Mouse (Mus musculus) CH12.LX (cell line): ENCODE results near the gene Cntrob. TPM values are rescaled to one million over a fixed set of nuclear protein-coding genes. Genes with fewer than 3 reads are reported as not detected.

Experiments used
- DNase-seq: peaks from one replicate; pipeline ENCODE4 v3.0.0-alpha.2; 2013; ENCODE audit errors: extremely low read depth
- H3K27ac ChIP-seq: 2 replicates; pipeline ENCODE4 v1.5.1; 2012; ENCODE audit warnings: low read depth, mild to moderate bottlenecking, control low read depth, moderate library complexity; ENCODE audit not compliant: insufficient read depth
- H3K27me3 ChIP-seq: replicated peaks from 2 replicates; pipeline ENCODE3; 2012; ENCODE audit warnings: inconsistent platforms
- H3K36me3 ChIP-seq, 2 experiments: replicated peaks in 1 of 2; 2 replicates each; pipeline versions ENCODE3 to v1.6.1; 2012; ENCODE audit warnings: inconsistent platforms in 1 of 2, low read length in 1 of 2, mild to moderate bottlenecking in 1 of 2, mixed read lengths in 1 of 2, moderate library complexity in 1 of 2; ENCODE audit not compliant: control insufficient read depth in 1 of 2, insufficient read depth in 1 of 2
- H3K4me1 ChIP-seq, 2 experiments: 2 replicates each; pipeline ENCODE4 v1.6.1; 2012; ENCODE audit warnings: inconsistent platforms in 1 of 2, moderate library complexity in 1 of 2; ENCODE audit not compliant: insufficient read depth in 2 of 2, control insufficient read depth in 1 of 2
- H3K4me2 ChIP-seq: 2 replicates; pipeline ENCODE4 v1.6.1; 2012; ENCODE audit warnings: low read depth, mild to moderate bottlenecking, control low read depth; ENCODE audit not compliant: poor library complexity, insufficient read depth, severe bottlenecking
- H3K4me3 ChIP-seq, 3 experiments: fragments of 150-350 bp in 1 of 3; sonication (generic) in 1 of 3; replicated peaks in 1 of 3; 2 replicates each; pipeline versions ENCODE3 to v1.5.1; 2011 to 2012; ENCODE audit warnings: low read depth in 2 of 3, low read length in 2 of 3, mild to moderate bottlenecking in 2 of 3, moderate library complexity in 2 of 3, control low read depth in 1 of 3, improper control_type of control experiment in 1 of 3, inconsistent platforms in 1 of 3, mixed read lengths in 1 of 3; ENCODE audit not compliant: poor library complexity in 1 of 3
- H3K79me2 ChIP-seq: replicated peaks from 2 replicates; pipeline ENCODE4 v1.6.1; 2012; ENCODE audit warnings: mild to moderate bottlenecking, moderate library complexity; ENCODE audit not compliant: control insufficient read depth, poor library complexity, insufficient read depth, severe bottlenecking; ENCODE audit errors: extremely low read depth
- H3K9ac ChIP-seq: 2 replicates; pipeline ENCODE4 v1.6.1; 2012; ENCODE audit warnings: low read depth, mild to moderate bottlenecking, control low read depth, moderate library complexity; ENCODE audit not compliant: insufficient read depth
- H3K9me3 ChIP-seq: replicated peaks from 2 replicates; pipeline ENCODE3; 2012; ENCODE audit warnings: low read length, inconsistent platforms, mixed read lengths
- BHLHE40 ChIP-seq: IDR thresholded peaks from 2 replicates; pipeline ENCODE4 v1.6.1; 2011; ENCODE audit warnings: mild to moderate bottlenecking, low read depth, low read length, improper control_type of control experiment
- CTCF ChIP-seq, 2 experiments: IDR thresholded peaks in 1 of 2; conservative IDR thresholded peaks in 1 of 2; 2 replicates each; pipeline ENCODE4 v1.5.1; 2011 to 2012; ENCODE audit warnings: low read depth in 2 of 2, low read length in 2 of 2, improper control_type of control experiment in 1 of 2, inconsistent platforms in 1 of 2, mild to moderate bottlenecking in 1 of 2, moderate library complexity in 1 of 2
- E2F4 ChIP-seq: IDR thresholded peaks from 2 replicates; pipeline ENCODE4 v1.6.1; 2011; ENCODE audit warnings: low read depth, low read length, improper control_type of control experiment; ENCODE audit not compliant: insufficient replicate concordance
- ELF1 ChIP-seq: IDR thresholded peaks from 2 replicates; pipeline ENCODE4 v1.6.1; 2014; ENCODE audit warnings: low read depth, mild to moderate bottlenecking, inconsistent platforms, low read length, improper control_type of control experiment
- EP300 ChIP-seq: IDR thresholded peaks from 2 replicates; pipeline ENCODE4 v1.6.1; 2011; ENCODE audit warnings: low read length, improper control_type of control experiment
- ETS1 ChIP-seq: conservative IDR thresholded peaks from 2 replicates; pipeline ENCODE4 v1.6.1; 2012; ENCODE audit warnings: low read depth, mild to moderate bottlenecking, inconsistent platforms, low read length, improper control_type of control experiment, moderate library complexity
- GABPA ChIP-seq: IDR thresholded peaks from 2 replicates; pipeline ENCODE4 v1.6.1; 2012; ENCODE audit warnings: low read depth, low read length, improper control_type of control experiment, inconsistent platforms; ENCODE audit not compliant: insufficient replicate concordance
- HCFC1 ChIP-seq: IDR thresholded peaks from 2 replicates; pipeline ENCODE4 v1.6.1; 2012; ENCODE audit warnings: low read depth, mild to moderate bottlenecking, inconsistent platforms, low read length, improper control_type of control experiment
- JUN ChIP-seq: IDR thresholded peaks from 2 replicates; pipeline ENCODE4 v1.6.1; 2011; ENCODE audit warnings: low read depth, mild to moderate bottlenecking, low read length, improper control_type of control experiment, moderate library complexity; ENCODE audit not compliant: insufficient read depth
- KAT2A ChIP-seq: IDR thresholded peaks from 2 replicates; pipeline ENCODE4 v1.6.1; 2012; ENCODE audit warnings: low read length, improper control_type of control experiment, inconsistent platforms; ENCODE audit not compliant: insufficient replicate concordance
- MAX ChIP-seq: IDR thresholded peaks from 2 replicates; pipeline ENCODE4 v1.6.1; 2011; ENCODE audit warnings: low read length, improper control_type of control experiment
- MEF2A ChIP-seq: IDR thresholded peaks from 2 replicates; pipeline ENCODE4 v1.6.1; 2014; ENCODE audit warnings: low read depth, mild to moderate bottlenecking, inconsistent platforms, low read length, improper control_type of control experiment, borderline replicate concordance
- MYC ChIP-seq: IDR thresholded peaks from 2 replicates; pipeline ENCODE4 v1.6.1; 2011; ENCODE audit warnings: low read depth, mild to moderate bottlenecking, improper control_type of control experiment, low read length
- NELFE ChIP-seq: IDR thresholded peaks from 2 replicates; pipeline ENCODE4 v1.6.1; 2011; ENCODE audit warnings: low read depth, low read length, improper control_type of control experiment
- NRF1 ChIP-seq: IDR thresholded peaks from 2 replicates; pipeline ENCODE4 v1.6.1; 2014; ENCODE audit warnings: low read depth, mild to moderate bottlenecking, inconsistent platforms, low read length, improper control_type of control experiment, moderate library complexity
- POLR2AphosphoS2 ChIP-seq: IDR thresholded peaks from 2 replicates; pipeline ENCODE4 v1.6.1; 2011; ENCODE audit warnings: low read depth, low read length, improper control_type of control experiment
- RAD21 ChIP-seq: IDR thresholded peaks from 2 replicates; pipeline ENCODE4 v1.6.1; 2011; ENCODE audit warnings: low read depth, mild to moderate bottlenecking, low read length, improper control_type of control experiment, moderate library complexity
- SIN3A ChIP-seq: IDR thresholded peaks from 2 replicates; pipeline ENCODE4 v1.6.1; 2012; ENCODE audit warnings: low read length, improper control_type of control experiment, inconsistent platforms
- SMC3 ChIP-seq: IDR thresholded peaks from 2 replicates; pipeline ENCODE4 v1.6.1; 2011; ENCODE audit warnings: low read depth, low read length, improper control_type of control experiment
- TCF12 ChIP-seq: IDR thresholded peaks from 2 replicates; pipeline ENCODE4 v1.6.1; 2014; ENCODE audit warnings: low read depth, mild to moderate bottlenecking, inconsistent platforms, low read length, improper control_type of control experiment
- UBTF ChIP-seq: IDR thresholded peaks from 2 replicates; pipeline ENCODE4 v1.6.1; 2012; ENCODE audit warnings: low read depth, mild to moderate bottlenecking, inconsistent platforms, low read length, improper control_type of control experiment, moderate library complexity
- USF2 ChIP-seq: conservative IDR thresholded peaks from 2 replicates; pipeline ENCODE4 v1.6.1; 2011; ENCODE audit warnings: low read depth, low read length, improper control_type of control experiment
- ZNF384 ChIP-seq: IDR thresholded peaks from 2 replicates; pipeline ENCODE4 v1.6.1; 2012; ENCODE audit warnings: low read depth, low read length, improper control_type of control experiment, inconsistent platforms
- dilution Hi-C: fragments of 300-500 bp; cut with MboI; formaldehyde crosslinking; loops from 2 replicates; pipeline ENCODE4 v1.14.3; 2020; ENCODE audit warnings: low sequenced_read_pairs; ENCODE audit not compliant: extremely low pct_unique_long_range_greater_than_20kb, extremely low pct_ligation_motif_present
- in situ Hi-C: fragments of 300-500 bp; cut with MboI; formaldehyde crosslinking; loops from 3 replicates; pipeline ENCODE4 v1.14.3; 2019; ENCODE audit warnings: low sequenced_read_pairs, low pct_ligation_motif_present, low pct_unique_long_range_greater_than_20kb, mixed read lengths
- polyA plus RNA-seq: library from polyadenylated mRNA; unstranded; fragments of >175 nt; gene quantifications from 2 replicates; pipeline ENCODE4 v1.2.1, GENCODE M21; 2012; ENCODE audit warnings: low read depth; ENCODE audit not compliant: insufficient read length
- total RNA-seq, 2 experiments: library from RNA; depleted of rRNA; stranded (reverse); fragments of 300-350 nt in 1 of 2; fragments of >200 nt in 1 of 2; gene quantifications; 2 replicates each; pipeline ENCODE4 v1.2.3; 2012 to 2014

Gene Cntrob
- total and polyA plus RNA-seq, 3 experiments = 16.4 to 36.6 (median 18.9) TPM

- H3K9ac ChIP-seq = no peak overlapping the region
- dilution Hi-C loops = no loop called here
- peaks cover 6 to 11% of the 10 kb centered on the region in 2 experiments; a peak in 3 of 4 replicates for H3K4me1 ChIP-seq
- peaks cover 17% of the 10 kb centered on the region for H3K27me3 ChIP-seq
- no peak for DNase-seq
- H3K36me3 ChIP-seq = no peaks in the 10 kb centered on the region
- TF ChIP-seq BHLHE40 (no peak), ZNF384 (no peak), ETS1 (no peak), CTCF (conservative IDR thresholded peaks at IDR 0.05 in 1 of 2, IDR thresholded peaks at IDR 0.05 in 1 of 2; ENCODE audit: low read depth in 2 of 2, low read length in 2 of 2) (no peak), GABPA (no peak), HCFC1 (no peak), NRF1 (no peak), POLR2AphosphoS2 (no peak), NELFE (no peak), MAX (no peak), EP300 (no peak), ELF1 (no peak), MEF2A (no peak), TCF12 (no peak), SIN3A (no peak), JUN (no peak), E2F4 (no peak), KAT2A (no peak), SMC3 (no peak)
- H3K27ac ChIP-seq = no peak overlapping the region
- in situ Hi-C loops = loop anchor here (5.0 kb wide), 1 partner anchor 262 kb away; no protein-coding TSS in a partner anchor
- peaks cover 2% of the 10 kb centered on the region for H3K9me3 ChIP-seq
- no peaks in the 10 kb centered on the region for H3K79me2 ChIP-seq
- no peak overlapping the region for H3K4me2 ChIP-seq
- H3K4me3 ChIP-seq = no peak overlapping the region
These were observed 68.8 kb downstream of the Cntrob start for GRCm38 (mm10) chr11:69254808-69255207.

- H3K4me2 ChIP-seq = no peak overlapping the region
- in situ Hi-C loops (no loop called here), dilution Hi-C loops (no loop called here)
- TF ChIP-seq UBTF (no peak), MAX (no peak), KAT2A (no peak), BHLHE40 (no peak), RAD21 (no peak), SMC3 (no peak), MYC (no peak), NELFE (no peak), E2F4 (no peak), USF2 (no peak)
- H3K4me3 ChIP-seq = no peak overlapping the region
- H3K79me2 ChIP-seq = no peaks in the 10 kb centered on the region
- no peak for DNase-seq
- no peak overlapping the region for H3K9ac ChIP-seq
- H3K9me3 ChIP-seq = peaks cover 2% of the 10 kb centered on the region
- H3K27ac ChIP-seq = no peak overlapping the region
- H3K36me3 ChIP-seq = no peaks in the 10 kb centered on the region
- peaks cover 20% of the 10 kb centered on the region for H3K27me3 ChIP-seq
- H3K4me1 ChIP-seq = peaks cover 0 to 2% of the 10 kb centered on the region in 2 experiments; a peak in 1 of 4 replicates
These were observed 70.4 kb downstream of the Cntrob start for GRCm38 (mm10) chr11:69253131-69253530.
